ENCODE assay signal across 10 mouse cellular contexts in the genomic region with DNA sequence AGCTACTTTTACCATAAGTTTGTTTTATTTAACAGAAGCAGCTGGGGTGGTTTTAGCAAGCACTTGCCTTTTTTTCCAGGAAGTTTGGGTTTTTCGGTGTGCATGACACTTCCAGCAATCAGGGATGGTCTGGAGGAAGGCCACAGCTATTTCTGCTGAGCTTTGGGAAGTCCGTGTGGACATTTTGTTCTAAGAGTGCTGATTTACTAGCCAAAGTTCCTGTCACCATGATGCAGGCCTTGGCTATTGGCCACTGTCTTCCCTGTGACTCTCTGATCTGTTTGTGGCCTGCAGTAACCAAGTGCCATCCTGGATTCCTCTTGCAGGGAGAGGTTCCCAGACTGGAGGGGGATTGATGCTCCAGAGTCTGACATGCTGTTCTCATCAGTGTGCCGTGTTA. TPM values are rescaled to one million over a fixed set of nuclear protein-coding genes. Genes with fewer than 3 reads are reported as not detected.
DNase-seq lines count a peak whose midpoint lies in the region; ATAC-seq lines count a peak whose summit lies in the region.
"Had no signal": no experiment of that assay in that cellular context is flagged by ENCODE, and none has a peak within 500 bp of the region (broad histone marks: within the 10 kb centered on the region; RNA-seq: fewer than 3 reads in every experiment).

No protein-coding gene starts in this region.

- no peak overlapping the region for H3K4me3 ChIP-seq in forebrain, embryonic 16.5 days (replicated peaks; ENCODE audit: low read length)
- H3K4me3 ChIP-seq: hindbrain, embryonic 10.5 days had no signal

- 86% methylated on average over 3 of the region's 3 CpGs for WGBS in forebrain, embryonic 16.5 days

- no peak for ATAC-seq in forebrain, embryonic 16.5 days

- H3K27ac ChIP-seq in forebrain, embryonic 16.5 days (ENCODE audit: low read length): no peak overlapping the region
- H3K27ac ChIP-seq: hindbrain, embryonic 10.5 days had no signal

- peak; percentile 85 for DNase-seq in gastrocnemius, adult 18-20 months (ENCODE audit: low spot score)
- no peak for DNase-seq in gastrocnemius, postnatal 4 days (ENCODE audit: low spot score in 2 of 2)
- DNase-seq in urinary bladder, postnatal 14 days (ENCODE audit: low spot score): peak; percentile 51
- DNase-seq in urinary bladder, postnatal 25 days (ENCODE audit: low spot score): no peak
- DNase-seq in heart, postnatal 10 days: peak; percentile 67 to 72
- DNase-seq in frontal cortex, adult 2 months (ENCODE audit: extremely low spot score in 1 of 2, low spot score in 1 of 2): no peak
- DNase-seq in ovary, postnatal 36 days (ENCODE audit: low spot score): no peak
- DNase-seq: cerebellum, adult 18-20 months had no signal

- H3K4me1 ChIP-seq in forebrain, embryonic 16.5 days (replicated peaks; ENCODE audit: control insufficient read depth, insufficient read depth, low read length): no peaks in the 10 kb centered on the region

- intact Hi-C loops in heart, postnatal 10 days (cut with DNase I): no loop called here

- no peaks in the 10 kb centered on the region for H3K9me3 ChIP-seq in forebrain, embryonic 16.5 days (ENCODE audit: control insufficient read depth, low read length)
- H3K9me3 ChIP-seq: hindbrain, embryonic 10.5 days had no signal

- peaks cover 4% of the 10 kb centered on the region; the same call in 1 of the 2 replicates for H3K36me3 ChIP-seq in forebrain, embryonic 16.5 days (ENCODE audit: control insufficient read depth, insufficient read depth)

- H3K27me3 ChIP-seq in forebrain, embryonic 16.5 days (replicated peaks; ENCODE audit: control insufficient read depth, insufficient read depth, low read length): no peaks in the 10 kb centered on the region

- no peak overlapping the region for H3K9ac ChIP-seq in forebrain, embryonic 16.5 days (replicated peaks; ENCODE audit: low read depth, low read length)

- no peak overlapping the region for H3K4me2 ChIP-seq in forebrain, embryonic 16.5 days (ENCODE audit: low read length)

RNA-seq across cellular contexts. Expression of a gene that starts 39.0 kb away (rescaled TPM):
- 1 to 10 TPM; 2.2 to 4.0 TPM for total RNA-seq in gastrocnemius, adult 18-20 months (2021)
- 10 to 100 TPM; 17.0 to 17.5 TPM for total RNA-seq in gastrocnemius, postnatal 4 days (2021)
- total RNA-seq in heart, postnatal 10 days (2021): 10 to 100 TPM; 18.6 to 21.3 TPM
- polyA plus RNA-seq in forebrain, embryonic 16.5 days (2015; fragmentation: Nextera tagmentation; extraction: Ambion mirVana): 10.8 and 12.3 TPM in 2 replicates
- polyA plus RNA-seq in frontal cortex, adult 2 months (2012; rRNA removed): 24.5 and 24.7 TPM in 2 replicates

Comparison
In these comparisons a context has a peak if more than half of its experiments do, and no peak if none do; other contexts are left out.
1. DNase-seq: peak in gastrocnemius, adult 18-20 months (single experiment), urinary bladder, postnatal 14 days (single experiment) and heart, postnatal 10 days (2 of 2); none in gastrocnemius, postnatal 4 days (0 of 2), urinary bladder, postnatal 25 days (single experiment), frontal cortex, adult 2 months (0 of 2) and ovary, postnatal 36 days (single experiment).